Mouse (Mus musculus) limb, embryonic 11.5 days (tissue): Measurements from ENCODE around the gene Entr1. TPM values are rescaled to one million over a fixed set of nuclear protein-coding genes. Genes with fewer than 3 reads are reported as not detected.

Source experiments
- ATAC-seq: fragments of 200-750 bp; cut with Nextera tagmentation; 2 replicates; pipeline ENCODE4 v1.8.0; 2017; ENCODE audit warnings: low read depth; ENCODE audit not compliant: insufficient number of reproducible peaks, low FRiP score, low TSS enrichment
- DNase-seq: peaks from one replicate; pipeline ENCODE4 v3.0.0-alpha.2; 2015; ENCODE audit warnings: low spot score
- H3K27ac ChIP-seq: fragments of 300-500 bp; sonication (generic); replicated peaks from 2 replicates; pipeline ENCODE4 v1.5.1; 2014; ENCODE audit warnings: low read depth, mild to moderate bottlenecking, low read length
- H3K27me3 ChIP-seq: fragments of 300-500 bp; sonication (generic); 2 replicates; pipeline ENCODE4 v1.6.1; 2014; ENCODE audit warnings: mild to moderate bottlenecking, low read length, mixed read lengths; ENCODE audit not compliant: control insufficient read depth, insufficient read depth
- H3K36me3 ChIP-seq: fragments of 300-500 bp; sonication (generic); 2 replicates; pipeline ENCODE4 v1.6.1; 2014; ENCODE audit warnings: mild to moderate bottlenecking, low read length, moderate library complexity, mixed read lengths; ENCODE audit not compliant: control insufficient read depth, insufficient read depth
- H3K4me1 ChIP-seq: fragments of 300-500 bp; sonication (generic); 2 replicates; pipeline ENCODE4 v1.6.1; 2014; ENCODE audit warnings: low read length, mixed read lengths; ENCODE audit not compliant: control insufficient read depth, insufficient read depth
- H3K4me2 ChIP-seq: fragments of 300-500 bp; sonication (generic); 2 replicates; pipeline ENCODE4 v1.6.1; 2014; ENCODE audit warnings: low read depth, mild to moderate bottlenecking, moderate library complexity; ENCODE audit not compliant: severe bottlenecking
- H3K4me3 ChIP-seq: fragments of 300-500 bp; sonication (generic); 2 replicates; pipeline ENCODE4 v1.5.1; 2014; ENCODE audit warnings: low read depth, low read length
- H3K9ac ChIP-seq: fragments of 300-500 bp; sonication (generic); 2 replicates; pipeline ENCODE4 v1.6.1; 2014; ENCODE audit warnings: mild to moderate bottlenecking, low read length
- H3K9me3 ChIP-seq: fragments of 300-500 bp; sonication (generic); 2 replicates; pipeline ENCODE4 v1.6.1; 2016; ENCODE audit warnings: low read length; ENCODE audit not compliant: control insufficient read depth
- WGBS: fragments of 180-500 bp; shearing (Covaris S2); extraction: QIAGEN DNeasy Blood & Tissue Kit; methylation state at CpG from one replicate; pipeline ENCODE4 v1.1.7; 2014; 5-methylcytosine and 5-hydroxymethylcytosine counted together
- polyA plus RNA-seq: library from polyadenylated mRNA; unstranded; fragments of >200 nt; fragmentation: Nextera tagmentation; extraction: Ambion mirVana; gene quantifications from 2 replicates; pipeline ENCODE4 v1.2.1, GENCODE M21; 2014

Gene Entr1
- polyA plus RNA-seq, 1 experiment from 2014 or later: 128 TPM

- Histone ChIP-seq H3K4me3 (peak within 1 kb of the TSS; percentile 83), H3K27ac (no peak within 1 kb of the TSS; the same call in 1 of the 2 replicates), H3K27me3 (no peaks in the 10 kb centered on the region), H3K36me3 (peaks cover 25% of the 10 kb centered on the region), H3K9me3 (no peaks in the 10 kb centered on the region), H3K9ac (peak within 1 kb of the TSS; percentile 74), H3K4me2 (peak within 1 kb of the TSS; percentile 89), H3K4me1 (0 out of 2 replicates have a peak, but pooled peaks cover 3% of the 10 kb centered on the region)
- WGBS: under 1% methylated on average over 38 of the region's 38 CpGs
- DNase-seq: peak; percentile 92
- peak; percentile 92 for ATAC-seq
Measured at GRCm38 (mm10) chr2:26380131-26380771, 8.9 kb downstream of the Entr1 start, which contains the start of gene Snapc4. TSS of gene Snapc4 (minus strand) at chr2:26380653.

GRCm38 (mm10) chr2:26372396-26372795, 16.7 kb downstream of the Entr1 start:
- no peak overlapping the region for H3K4me3 ChIP-seq
- 97% methylated on average over 8 of the region's 8 CpGs for WGBS
- no peaks in the 10 kb centered on the region for H3K27me3 ChIP-seq
- H3K27ac ChIP-seq: no peak overlapping the region
- no peak overlapping the region for H3K9ac ChIP-seq
- no peaks in the 10 kb centered on the region for H3K9me3 ChIP-seq
- DNase-seq (no peak), ATAC-seq (no peak)
- no peaks in the 10 kb centered on the region for H3K4me1 ChIP-seq
- H3K4me2 ChIP-seq: no peak overlapping the region
- H3K36me3 ChIP-seq: peaks cover 33% of the 10 kb centered on the region

- Histone ChIP-seq H3K27ac (no peak overlapping the region), H3K9me3 (no peaks in the 10 kb centered on the region), H3K4me3 (no peak overlapping the region), H3K36me3 (peaks cover 33% of the 10 kb centered on the region), H3K27me3 (no peaks in the 10 kb centered on the region), H3K4me2 (no peak overlapping the region), H3K4me1 (no peaks in the 10 kb centered on the region), H3K9ac (no peak overlapping the region)
- 78% methylated on average over 1 of the region's 1 CpGs for WGBS
- no peak for ATAC-seq
- DNase-seq: no peak
Measured at GRCm38 (mm10) chr2:26368572-26368971, 20.5 kb downstream of the Entr1 start.

GRCm38 (mm10) chr2:26367911-26368310, 21.2 kb downstream of the Entr1 start:
- Histone ChIP-seq H3K9me3 (no peaks in the 10 kb centered on the region), H3K9ac (no peak overlapping the region), H3K36me3 (peaks cover 27% of the 10 kb centered on the region), H3K4me1 (no peaks in the 10 kb centered on the region), H3K27me3 (no peaks in the 10 kb centered on the region), H3K4me2 (no peak overlapping the region), H3K27ac (no peak overlapping the region), H3K4me3 (no peak overlapping the region)
- ATAC-seq (no peak), DNase-seq (no peak)
- 94% methylated on average over 6 of the region's 6 CpGs for WGBS

GRCm38 (mm10) chr2:26364738-26365465, 24.2 kb downstream of the Entr1 start:
- Histone ChIP-seq H3K9me3 (no peaks in the 10 kb centered on the region), H3K36me3 (peaks cover 22% of the 10 kb centered on the region), H3K4me1 (no peaks in the 10 kb centered on the region), H3K9ac (no peak overlapping the region), H3K27me3 (no peaks in the 10 kb centered on the region), H3K27ac (no peak overlapping the region), H3K4me2 (no peak overlapping the region), H3K4me3 (no peak overlapping the region)
- DNase-seq: no peak
- no peak for ATAC-seq
- WGBS: 86% methylated on average over 10 of the region's 10 CpGs

GRCm38 (mm10) chr2:26363481-26363880, 25.6 kb downstream of the Entr1 start:
- Histone ChIP-seq H3K27ac (no peak overlapping the region), H3K9ac (no peak overlapping the region), H3K4me1 (no peaks in the 10 kb centered on the region), H3K4me2 (no peak overlapping the region), H3K9me3 (no peaks in the 10 kb centered on the region), H3K36me3 (peaks cover 22% of the 10 kb centered on the region), H3K4me3 (no peak overlapping the region), H3K27me3 (no peaks in the 10 kb centered on the region)
- WGBS: 86% methylated on average over 5 of the region's 5 CpGs
- DNase-seq (no peak), ATAC-seq (no peak)

- Histone ChIP-seq H3K9ac (no peak overlapping the region), H3K4me1 (no peaks in the 10 kb centered on the region), H3K27ac (no peak overlapping the region), H3K4me2 (no peak overlapping the region), H3K27me3 (no peaks in the 10 kb centered on the region), H3K4me3 (no peak overlapping the region), H3K9me3 (no peaks in the 10 kb centered on the region), H3K36me3 (peaks cover 22% of the 10 kb centered on the region)
- WGBS: 85% methylated on average over 5 of the region's 5 CpGs
- no peak for ATAC-seq
- no peak for DNase-seq
Measured at GRCm38 (mm10) chr2:26362991-26363390, 26.1 kb downstream of the Entr1 start.

- Histone ChIP-seq H3K9me3 (no peaks in the 10 kb centered on the region), H3K36me3 (peaks cover 20% of the 10 kb centered on the region), H3K27me3 (no peaks in the 10 kb centered on the region), H3K27ac (0 out of 2 replicates have a peak within 1 kb of the TSS, but pooled peaks have one; percentile 4), H3K4me1 (no peaks in the 10 kb centered on the region), H3K4me2 (no peak within 1 kb of the TSS), H3K9ac (no peak within 1 kb of the TSS), H3K4me3 (no peak within 1 kb of the TSS)
- DNase-seq (no peak), ATAC-seq (no peak)
- WGBS: 55% methylated on average over 3 of the region's 3 CpGs
Measured at GRCm38 (mm10) chr2:26360772-26361171, 28.3 kb downstream of the Entr1 start, which contains the start of gene Card9. TSS of gene Card9 (minus strand) at chr2:26360918.
